Mouse (Mus musculus): ENCODE results near the gene Pdcd4.
"Not testable (repeated sequence)": the region's sequence is repeated elsewhere in the genome, so short reads cannot be mapped to it uniquely, and the experiment has no call there.

- TF ChIP-seq CTCF, EP300 (IDR thresholded peaks at IDR 0.05; ENCODE audit: low read depth): not testable (repeated sequence)
Observed at GRCm38 (mm10) chr19:53964347-53964746, 72.3 kb downstream of the Pdcd4 start.

Measured in liver, postnatal 0 days (tissue).